Mouse (Mus musculus) bone marrow macrophage, adult 2 months (primary cell): Measurements from ENCODE around the gene Fcmr.

Source experiments
- CTCF ChIP-seq: IDR thresholded peaks from 2 replicates; pipeline ENCODE4 v1.5.1; 2012; ENCODE audit warnings: low read depth, mild to moderate bottlenecking, low read length, moderate library complexity
- POLR2A ChIP-seq: IDR thresholded peaks from 2 replicates; pipeline ENCODE4 v1.6.1; 2012; ENCODE audit warnings: mild to moderate bottlenecking, low read depth, low read length, borderline replicate concordance

DNA sequence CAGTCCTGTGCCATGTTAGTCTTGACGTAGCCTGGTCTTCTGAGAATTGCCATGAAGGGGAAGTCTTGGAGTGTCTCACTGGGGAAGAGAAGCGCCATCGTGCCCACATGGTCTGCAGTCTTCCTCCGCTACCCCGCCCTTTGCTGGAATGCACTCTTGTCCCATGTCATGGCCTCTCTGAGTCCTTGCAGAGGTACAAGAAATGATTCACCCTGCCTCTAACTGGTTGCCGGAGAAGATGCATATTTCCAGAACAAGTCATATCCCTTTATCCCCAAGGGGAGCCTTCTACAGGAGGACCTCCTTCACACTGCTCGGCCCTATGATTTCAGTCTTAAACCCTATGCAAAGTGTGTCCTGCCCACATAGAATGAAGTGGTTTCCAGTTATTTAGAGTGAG lies 14.5 kb downstream of the Fcmr start:
- TF ChIP-seq CTCF (no peak), POLR2A (no peak)
